Mouse (Mus musculus): ENCODE measurements around the gene Cyp27b1. TPM values are rescaled to one million over a fixed set of nuclear protein-coding genes. Genes with fewer than 3 reads are reported as not detected.

Gene Cyp27b1
- polyA plus RNA-seq, 1 experiment, result 0.20 TPM

DNA sequence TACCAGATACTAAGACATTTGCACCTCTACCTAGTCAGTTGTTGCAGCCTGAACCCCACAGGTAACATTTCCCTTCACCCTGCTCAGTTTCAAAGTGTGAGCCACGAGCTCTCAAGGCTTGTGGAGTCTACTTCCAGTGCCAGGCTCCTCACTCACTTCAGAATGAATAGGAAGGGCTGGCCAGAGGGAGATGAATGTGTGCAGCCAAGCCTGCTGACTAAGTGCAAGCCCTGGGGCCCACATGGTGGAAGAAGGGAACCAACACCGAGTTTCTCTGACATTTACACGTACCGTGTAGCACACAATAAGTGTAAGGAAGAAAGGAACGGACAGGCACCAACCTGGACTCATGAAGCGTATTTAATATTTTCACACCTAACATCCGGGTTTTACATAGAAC is 44.2 kb upstream of the Cyp27b1 start:
- no peaks in the 10 kb centered on the region for H3K27me3 ChIP-seq (ENCODE audit: control insufficient read depth, insufficient read depth, insufficient read length)
- no peak overlapping the region for H3K4me3 ChIP-seq (ENCODE audit: insufficient read depth, poor library complexity, severe bottlenecking)
- TF ChIP-seq CEBPB (IDR thresholded peaks at IDR 0.05; ENCODE audit: low read depth), result no peak
- no peak for TF ChIP-seq MYOG (IDR thresholded peaks at IDR 0.05; ENCODE audit: control insufficient read depth, extremely low read depth, insufficient read length)
- no peak for TF ChIP-seq USF1 (IDR thresholded peaks at IDR 0.05; ENCODE audit: low read depth)
- no peak for TF ChIP-seq FOSL1 (IDR thresholded peaks at IDR 0.05; ENCODE audit: insufficient read depth, low read length, poor library complexity, severe bottlenecking)
- TF ChIP-seq MYOD1 (IDR thresholded peaks at IDR 0.05; ENCODE audit: control insufficient read depth, insufficient read length, low read depth), result no peak
- no peak for TF ChIP-seq MAX (IDR thresholded peaks at IDR 0.05)
- TF ChIP-seq CTCF (IDR thresholded peaks at IDR 0.05; ENCODE audit: control insufficient read depth, insufficient read depth, insufficient read length), result no peak

DNA sequence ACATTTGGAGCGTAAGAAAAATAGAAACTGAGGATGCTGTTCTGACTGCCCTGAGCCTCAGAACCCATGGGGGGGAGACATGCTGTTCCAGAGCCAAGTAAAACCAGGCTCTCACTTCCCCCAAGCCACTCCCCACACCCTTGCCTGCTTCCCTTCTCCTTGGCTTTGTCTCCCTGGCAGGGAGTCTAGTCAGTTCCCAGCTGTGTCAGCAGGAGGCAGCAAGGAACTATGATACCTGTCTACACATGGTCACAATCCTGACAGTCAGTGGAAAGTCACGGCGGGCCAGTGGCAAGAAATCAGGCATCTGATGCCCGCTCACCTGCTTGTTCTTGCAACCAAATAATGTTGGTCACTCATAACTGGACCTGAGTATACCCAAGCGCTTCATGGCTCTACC is 31.6 kb upstream of the Cyp27b1 start:
- Histone ChIP-seq H3K79me2 (ENCODE audit: control insufficient read depth, insufficient read depth) (no peaks in the 10 kb centered on the region), H3K27me3 (ENCODE audit: control insufficient read depth, insufficient read depth, insufficient read length) (no peaks in the 10 kb centered on the region)
- no peak for TF ChIP-seq CEBPB (IDR thresholded peaks at IDR 0.05; ENCODE audit: low read depth)
- TF ChIP-seq FOSL1 (IDR thresholded peaks at IDR 0.05; ENCODE audit: insufficient read depth, low read length, poor library complexity, severe bottlenecking), result no peak
- no peak for TF ChIP-seq CTCF (IDR thresholded peaks at IDR 0.05; ENCODE audit: control insufficient read depth, insufficient read depth, insufficient read length)
- TF ChIP-seq MYOD1 (IDR thresholded peaks at IDR 0.05; ENCODE audit: control insufficient read depth, insufficient read length, low read depth), result no peak
- no peak for TF ChIP-seq USF1 (IDR thresholded peaks at IDR 0.05; ENCODE audit: low read depth)

More for the DNA sequence above, 44.2 kb upstream of the Cyp27b1 start:
- H3K36me3 ChIP-seq (ENCODE audit: control insufficient read depth, insufficient read depth), result peaks cover under 1% of the 10 kb centered on the region
- no peaks in the 10 kb centered on the region for H3K79me3 ChIP-seq (ENCODE audit: low read depth)
- no peak overlapping the region for H3ac ChIP-seq (ENCODE audit: control insufficient read depth, insufficient read length, low read depth)
- H3K79me2 ChIP-seq (ENCODE audit: control insufficient read depth, insufficient read depth), result no peaks in the 10 kb centered on the region

DNA sequence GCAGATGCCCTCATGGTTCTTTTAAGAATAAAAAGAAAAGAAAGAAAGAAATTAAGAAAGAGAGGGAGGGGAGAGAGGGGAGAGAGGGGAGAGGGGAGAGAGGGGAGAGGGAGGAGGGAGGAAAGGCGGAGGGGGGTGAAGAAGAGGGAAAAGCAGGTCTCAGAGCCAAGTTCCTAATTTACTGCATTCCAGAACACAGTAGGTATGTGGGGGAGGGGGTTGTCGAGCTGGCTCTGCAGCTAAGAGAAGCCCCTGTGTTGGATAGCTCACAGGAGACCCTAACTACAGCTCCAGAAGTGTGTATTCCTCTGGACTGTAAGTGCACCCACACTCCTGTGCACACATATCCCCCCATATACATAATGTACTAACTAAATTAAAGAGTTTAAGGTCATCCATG is 31.0 kb upstream of the Cyp27b1 start:
- Histone ChIP-seq H3K79me3 (ENCODE audit: low read depth) (no peaks in the 10 kb centered on the region), H3K79me2 (ENCODE audit: control insufficient read depth, insufficient read depth) (no peaks in the 10 kb centered on the region), H3K27me3 (ENCODE audit: control insufficient read depth, insufficient read depth, insufficient read length) (no peaks in the 10 kb centered on the region), H3K4me3 (ENCODE audit: insufficient read depth, poor library complexity, severe bottlenecking) (no peak overlapping the region), H3ac (ENCODE audit: control insufficient read depth, insufficient read length, low read depth) (no peak overlapping the region), H3K36me3 (ENCODE audit: control insufficient read depth, insufficient read depth) (peaks cover 6% of the 10 kb centered on the region)
- TF ChIP-seq FOSL1 (IDR thresholded peaks at IDR 0.05; ENCODE audit: insufficient read depth, low read length, poor library complexity, severe bottlenecking) (no peak), MYOD1 (IDR thresholded peaks at IDR 0.05; ENCODE audit: control insufficient read depth, insufficient read length, low read depth) (no peak), MYOG (IDR thresholded peaks at IDR 0.05; ENCODE audit: control insufficient read depth, extremely low read depth, insufficient read length) (no peak), CEBPB (IDR thresholded peaks at IDR 0.05; ENCODE audit: low read depth) (no peak), USF1 (IDR thresholded peaks at IDR 0.05; ENCODE audit: low read depth) (no peak), CTCF (IDR thresholded peaks at IDR 0.05; ENCODE audit: control insufficient read depth, insufficient read depth, insufficient read length) (no peak), MAX (IDR thresholded peaks at IDR 0.05) (no peak)

More for the DNA sequence above, 31.6 kb upstream of the Cyp27b1 start:
- H3K36me3 ChIP-seq (ENCODE audit: control insufficient read depth, insufficient read depth), result no peaks in the 10 kb centered on the region
- no peaks in the 10 kb centered on the region for H3K79me3 ChIP-seq (ENCODE audit: low read depth)
- H3ac ChIP-seq (ENCODE audit: control insufficient read depth, insufficient read length, low read depth), result no peak overlapping the region
- H3K4me3 ChIP-seq (ENCODE audit: insufficient read depth, poor library complexity, severe bottlenecking), result no peak overlapping the region

DNA sequence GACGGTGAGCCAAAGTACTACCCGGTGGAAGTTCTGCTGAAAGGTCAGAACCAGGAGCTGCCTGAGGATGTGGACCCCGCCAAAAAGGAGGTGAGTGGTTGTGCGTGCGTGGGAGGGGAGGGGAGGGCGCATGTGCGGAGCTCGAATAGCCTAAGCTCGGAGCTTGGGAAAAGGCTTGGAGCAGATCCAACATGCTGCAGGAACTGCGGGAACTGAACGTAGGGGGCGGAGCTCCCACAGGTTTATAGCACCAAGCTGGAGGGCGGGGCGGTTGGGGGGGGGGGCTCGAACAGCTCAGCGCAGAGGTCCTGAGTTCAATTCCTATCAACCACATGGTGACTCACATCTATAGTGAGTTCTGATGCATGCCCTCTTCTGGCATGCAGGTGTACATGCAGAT is 29.6 kb upstream of the Cyp27b1 start:
- Histone ChIP-seq H3K4me3 (ENCODE audit: insufficient read depth, poor library complexity, severe bottlenecking) (no peak overlapping the region), H3K27me3 (ENCODE audit: control insufficient read depth, insufficient read depth, insufficient read length) (no peaks in the 10 kb centered on the region), H3ac (ENCODE audit: control insufficient read depth, insufficient read length, low read depth) (no peak overlapping the region), H3K79me2 (ENCODE audit: control insufficient read depth, insufficient read depth) (no peaks in the 10 kb centered on the region), H3K79me3 (ENCODE audit: low read depth) (no peaks in the 10 kb centered on the region), H3K36me3 (ENCODE audit: control insufficient read depth, insufficient read depth) (peaks cover 19% of the 10 kb centered on the region)
- TF ChIP-seq USF1 (IDR thresholded peaks at IDR 0.05; ENCODE audit: low read depth), result no peak
- no peak for TF ChIP-seq MAX (IDR thresholded peaks at IDR 0.05)
- no peak for TF ChIP-seq FOSL1 (IDR thresholded peaks at IDR 0.05; ENCODE audit: insufficient read depth, low read length, poor library complexity, severe bottlenecking)
- no peak for TF ChIP-seq MYOD1 (IDR thresholded peaks at IDR 0.05; ENCODE audit: control insufficient read depth, insufficient read length, low read depth)

DNA sequence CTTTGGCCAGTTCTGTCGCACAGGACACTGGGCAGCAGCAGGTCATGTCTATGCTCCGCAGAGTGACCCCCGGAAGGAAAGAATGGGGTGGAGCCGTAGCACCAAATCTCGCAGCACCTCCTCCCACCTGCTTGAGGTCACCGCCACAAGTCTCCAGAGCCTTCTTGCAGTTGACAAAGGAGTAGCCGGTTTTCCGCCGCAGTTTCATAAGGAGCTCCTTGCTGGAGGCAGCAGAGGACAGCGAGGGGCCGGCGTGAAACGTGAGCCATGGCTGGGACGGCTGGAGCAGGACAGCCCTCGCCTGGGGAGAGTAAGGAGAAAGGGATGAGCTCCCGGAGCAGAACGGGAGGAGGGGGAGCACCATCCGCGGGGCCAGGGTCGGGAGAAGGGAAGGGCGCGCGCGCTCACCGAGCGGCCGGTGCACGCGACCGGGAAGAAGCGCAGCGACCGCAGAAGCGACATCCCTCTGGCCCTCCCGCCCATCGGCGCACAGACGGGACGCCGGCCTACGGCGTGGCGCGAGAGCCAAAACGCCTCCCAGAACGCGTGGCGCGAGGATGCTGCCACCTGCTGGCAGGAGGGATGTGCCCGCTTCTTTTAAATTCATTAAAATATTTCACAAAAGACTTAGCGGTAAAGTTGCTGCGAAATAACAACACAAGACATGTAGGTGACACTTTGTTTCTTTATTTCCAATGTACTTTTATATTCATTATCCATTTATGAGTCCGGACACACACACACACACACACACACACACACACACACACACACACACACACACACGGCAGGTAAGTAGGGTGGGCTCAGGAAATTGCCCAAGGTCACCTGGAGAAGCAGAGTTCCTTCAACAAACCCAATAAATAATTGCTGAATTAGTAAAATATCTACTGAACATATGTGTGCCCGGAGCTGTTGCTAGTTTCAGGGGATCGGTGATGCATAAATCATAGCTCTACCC is 17.4 kb upstream of the Cyp27b1 start, which contains the start of gene Tsfm:
Gene Tsfm, minus strand, starts transcription at position 505 of the 961 bp plus-strand sequence.
- TF ChIP-seq MYOG (IDR thresholded peaks at IDR 0.05; ENCODE audit: control insufficient read depth, extremely low read depth, insufficient read length) (no peak), MAX (IDR thresholded peaks at IDR 0.05) (peak; percentile 72), CEBPB (IDR thresholded peaks at IDR 0.05; ENCODE audit: low read depth) (no peak), FOSL1 (IDR thresholded peaks at IDR 0.05; ENCODE audit: insufficient read depth, low read length, poor library complexity, severe bottlenecking) (no peak), USF1 (IDR thresholded peaks at IDR 0.05; ENCODE audit: low read depth) (no peak), MYOD1 (IDR thresholded peaks at IDR 0.05; ENCODE audit: control insufficient read depth, insufficient read length, low read depth) (no peak), CTCF (IDR thresholded peaks at IDR 0.05; ENCODE audit: control insufficient read depth, insufficient read depth, insufficient read length) (peak; percentile 75)
- Histone ChIP-seq H3K79me2 (ENCODE audit: control insufficient read depth, insufficient read depth) (peaks cover 17% of the 10 kb centered on the region), H3ac (ENCODE audit: control insufficient read depth, insufficient read length, low read depth) (peak within 1 kb of the TSS; percentile 92), H3K27me3 (ENCODE audit: control insufficient read depth, insufficient read depth, insufficient read length) (no peaks in the 10 kb centered on the region), H3K4me3 (ENCODE audit: insufficient read depth, poor library complexity, severe bottlenecking) (peak within 1 kb of the TSS; percentile 66), H3K79me3 (ENCODE audit: low read depth) (peaks cover 5% of the 10 kb centered on the region), H3K36me3 (ENCODE audit: control insufficient read depth, insufficient read depth) (peaks cover 18% of the 10 kb centered on the region)
